Mouse (Mus musculus): ENCODE data around the gene Gm20835. TPM values are rescaled to one million over a fixed set of nuclear protein-coding genes. Genes with fewer than 3 reads are reported as not detected.
"Not testable (repeated sequence)": the region's sequence is repeated elsewhere in the genome, so short reads cannot be mapped to it uniquely, and the experiment has no call there.

Gene Gm20835
- total RNA-seq (2021): not detected

DNA sequence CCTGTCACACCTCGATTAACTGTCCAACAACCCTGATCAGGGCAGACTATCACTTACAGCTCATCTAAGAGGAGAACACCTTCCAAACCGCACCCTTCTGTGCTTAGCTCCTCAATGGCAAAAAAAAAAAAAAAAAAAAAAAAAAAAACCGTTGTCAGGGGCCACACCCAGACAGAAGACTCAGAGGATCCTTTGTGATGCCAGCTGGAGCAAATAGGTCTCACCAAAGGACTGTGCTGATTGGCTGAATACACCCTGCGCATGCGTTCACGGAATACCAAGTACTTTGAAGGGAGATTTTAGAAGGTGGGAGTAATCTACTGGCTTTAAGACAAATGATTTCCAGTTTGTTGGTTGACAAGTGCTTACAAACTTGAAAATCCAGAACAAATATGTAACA is at the start of gene Gm20835:
Gene Gm20835 (minus strand): TSS at position 101 of the 400 bp plus-strand sequence.
- DNase-seq: not testable (repeated sequence)
